Mouse (Mus musculus) myocyte (in vitro differentiated cells): ENCODE results near the gene Tmem151b. TPM values are rescaled to one million over a fixed set of nuclear protein-coding genes. Genes with fewer than 3 reads are reported as not detected.

Experiments used
- H3K27me3 ChIP-seq: one replicate; pipeline ENCODE4 v1.6.1; 2011; ENCODE audit not compliant: control insufficient read depth, insufficient read depth, insufficient read length
- H3K36me3 ChIP-seq: one replicate; pipeline ENCODE4 v1.6.1; 2011; ENCODE audit not compliant: control insufficient read depth, insufficient read depth
- H3K4me2 ChIP-seq: one replicate; pipeline ENCODE4 v1.6.1; 2011; ENCODE audit warnings: low read depth, control low read depth
- H3K4me3 ChIP-seq: one replicate; pipeline ENCODE4 v1.5.1; 2011; ENCODE audit warnings: mild to moderate bottlenecking, control low read depth, moderate library complexity
- H3K79me2 ChIP-seq: one replicate; pipeline ENCODE4 v1.6.1; 2011; ENCODE audit not compliant: control insufficient read depth, insufficient read depth
- H3ac ChIP-seq: one replicate; pipeline ENCODE4 v1.6.1; 2011; ENCODE audit not compliant: control insufficient read depth, insufficient read length
- CEBPB ChIP-seq: IDR thresholded peaks from 2 replicates; pipeline ENCODE4 v1.6.1; 2011; ENCODE audit warnings: mild to moderate bottlenecking, moderate library complexity; ENCODE audit not compliant: poor library complexity, insufficient read depth, severe bottlenecking
- E2F4 ChIP-seq: IDR thresholded peaks from one replicate; pipeline ENCODE4 v1.6.1; 2011; ENCODE audit warnings: mild to moderate bottlenecking, control low read depth, moderate library complexity; ENCODE audit not compliant: insufficient read depth
- MAX ChIP-seq: IDR thresholded peaks from one replicate; pipeline ENCODE4 v1.6.1; 2011; ENCODE audit warnings: low read depth, mild to moderate bottlenecking, control low read depth
- MYOD1 ChIP-seq, 3 experiments: IDR thresholded peaks; one replicate each; pipeline ENCODE4 v1.6.1; 2011; ENCODE audit warnings: control low read depth in 2 of 3, low read depth in 2 of 3, mild to moderate bottlenecking in 2 of 3, moderate library complexity in 1 of 3; ENCODE audit not compliant: insufficient read length in 2 of 3, control insufficient read depth in 1 of 3
- MYOG ChIP-seq, 3 experiments: IDR thresholded peaks; one replicate each; pipeline ENCODE4 v1.6.1; 2011; ENCODE audit warnings: control low read depth in 2 of 3, low read depth in 2 of 3, mild to moderate bottlenecking in 2 of 3; ENCODE audit not compliant: insufficient read length in 2 of 3, control insufficient read depth in 1 of 3, insufficient read depth in 1 of 3
- POLR2A ChIP-seq: IDR thresholded peaks from one replicate; pipeline ENCODE4 v1.6.1; 2011; ENCODE audit warnings: low read depth, mild to moderate bottlenecking, control low read depth, moderate library complexity; ENCODE audit not compliant: insufficient read length
- POLR2AphosphoS2 ChIP-seq: IDR thresholded peaks from one replicate; pipeline ENCODE4 v1.6.1; 2011; ENCODE audit warnings: low read depth, control low read depth; ENCODE audit not compliant: insufficient read length
- REST ChIP-seq: IDR thresholded peaks from one replicate; pipeline ENCODE4 v1.6.1; 2011; ENCODE audit warnings: mild to moderate bottlenecking, control low read depth, moderate library complexity; ENCODE audit not compliant: insufficient read depth, insufficient read length
- SRF ChIP-seq: IDR thresholded peaks from one replicate; pipeline ENCODE4 v1.6.1; 2011; ENCODE audit warnings: low read depth; ENCODE audit not compliant: control insufficient read depth, insufficient read length
- TCF12 ChIP-seq: IDR thresholded peaks from one replicate; pipeline ENCODE4 v1.6.1; 2011; ENCODE audit warnings: mild to moderate bottlenecking, control low read depth; ENCODE audit not compliant: poor library complexity, insufficient read depth, severe bottlenecking
- TCF3 ChIP-seq: IDR thresholded peaks from one replicate; pipeline ENCODE4 v1.6.1; 2011; ENCODE audit warnings: low read depth, control low read depth; ENCODE audit not compliant: insufficient read length
- USF1 ChIP-seq: IDR thresholded peaks from one replicate; pipeline ENCODE4 v1.6.1; 2011; ENCODE audit warnings: low read depth, mild to moderate bottlenecking, control low read depth, moderate library complexity
- polyA plus RNA-seq: library from polyadenylated mRNA; unstranded; fragments of >200 nt; fragmentation: generic; extraction: Trizol; gene quantifications from one replicate; pipeline ENCODE4 v1.2.1, GENCODE M21; 2012; ENCODE audit warnings: missing spikeins

Gene Tmem151b
- polyA plus RNA-seq, 1 experiment: 0.30 TPM

GRCm38 (mm10) chr17:45511757-45512156, 37.7 kb downstream of the Tmem151b start:
- no peak overlapping the region for H3K4me2 ChIP-seq
- no peak overlapping the region for H3K4me3 ChIP-seq
- TF ChIP-seq E2F4: no peak
- no peak for TF ChIP-seq TCF12
- no peak for TF ChIP-seq SRF
- TF ChIP-seq MYOG (IDR thresholded peaks at IDR 0.05; ENCODE audit: control insufficient read depth in 1 of 3, insufficient read depth in 1 of 3, insufficient read length in 2 of 3, low read depth in 2 of 3): no peak
- TF ChIP-seq POLR2A: no peak
- H3K36me3 ChIP-seq: peaks cover 3% of the 10 kb centered on the region
- no peak overlapping the region for H3ac ChIP-seq
- no peaks in the 10 kb centered on the region for H3K79me2 ChIP-seq
- no peaks in the 10 kb centered on the region for H3K27me3 ChIP-seq

- no peak for TF ChIP-seq TCF3
- TF ChIP-seq POLR2AphosphoS2: no peak
- TF ChIP-seq MAX: no peak
- TF ChIP-seq TCF12: no peak
- TF ChIP-seq MYOG (IDR thresholded peaks at IDR 0.05; ENCODE audit: control insufficient read depth in 1 of 3, insufficient read depth in 1 of 3, insufficient read length in 2 of 3, low read depth in 2 of 3): no peak
- no peak for TF ChIP-seq SRF
- no peak for TF ChIP-seq MYOD1 (IDR thresholded peaks at IDR 0.05; ENCODE audit: control insufficient read depth in 1 of 3, insufficient read length in 2 of 3, low read depth in 2 of 3)
- TF ChIP-seq CEBPB: no peak
- no peak for TF ChIP-seq E2F4
- TF ChIP-seq USF1: no peak
- no peak for TF ChIP-seq POLR2A
- TF ChIP-seq REST: no peak
Observed at GRCm38 (mm10) chr17:45510871-45511270, 38.6 kb downstream of the Tmem151b start.

GRCm38 (mm10) chr17:45506700-45507189, 42.7 kb downstream of the Tmem151b start, which contains the start of gene Aars2:
Aars2 (plus strand) TSS chr17:45506841.
- Histone ChIP-seq H3K36me3 (peaks cover 3% of the 10 kb centered on the region), H3K4me3 (peak within 1 kb of the TSS; percentile 22), H3K27me3 (no peaks in the 10 kb centered on the region), H3ac (peak within 1 kb of the TSS; percentile 78), H3K79me2 (no peaks in the 10 kb centered on the region), H3K4me2 (peak within 1 kb of the TSS; percentile 71)
- TF ChIP-seq MAX (no peak), POLR2AphosphoS2 (peak; percentile 24), POLR2A (peak; percentile 72)

More at GRCm38 (mm10) chr17:45510871-45511270, 38.6 kb downstream of the Tmem151b start:
- Histone ChIP-seq H3K36me3 (peaks cover 3% of the 10 kb centered on the region), H3K4me2 (no peak overlapping the region), H3ac (no peak overlapping the region), H3K27me3 (no peaks in the 10 kb centered on the region), H3K79me2 (no peaks in the 10 kb centered on the region), H3K4me3 (no peak overlapping the region)

GRCm38 (mm10) chr17:45505941-45506465, 43.5 kb downstream of the Tmem151b start:
- H3K27me3 ChIP-seq: no peaks in the 10 kb centered on the region
- H3ac ChIP-seq: peak overlapping the region; percentile 78
- H3K36me3 ChIP-seq: peaks cover 3% of the 10 kb centered on the region
- TF ChIP-seq MAX (no peak), POLR2AphosphoS2 (no peak), CEBPB (no peak), SRF (no peak), TCF12 (no peak), POLR2A (no peak), TCF3 (no peak), E2F4 (no peak), MYOG (IDR thresholded peaks at IDR 0.05; ENCODE audit: control insufficient read depth in 1 of 3, insufficient read depth in 1 of 3, insufficient read length in 2 of 3, low read depth in 2 of 3) (no peak), USF1 (no peak), REST (no peak), MYOD1 (IDR thresholded peaks at IDR 0.05; ENCODE audit: control insufficient read depth in 1 of 3, insufficient read length in 2 of 3, low read depth in 2 of 3) (no peak)
- H3K79me2 ChIP-seq: no peaks in the 10 kb centered on the region
- peak overlapping the region; percentile 22 for H3K4me3 ChIP-seq
- no peak overlapping the region for H3K4me2 ChIP-seq

GRCm38 (mm10) chr17:45503301-45503973, 46.0 kb downstream of the Tmem151b start:
- Histone ChIP-seq H3K4me2 (no peak overlapping the region), H3K36me3 (no peaks in the 10 kb centered on the region), H3ac (no peak overlapping the region), H3K27me3 (peaks cover 4% of the 10 kb centered on the region), H3K79me2 (no peaks in the 10 kb centered on the region), H3K4me3 (no peak overlapping the region)
- TF ChIP-seq MYOG (IDR thresholded peaks at IDR 0.05; ENCODE audit: control insufficient read depth in 1 of 3, insufficient read depth in 1 of 3, insufficient read length in 2 of 3, low read depth in 2 of 3) (no peak), REST (no peak), MYOD1 (IDR thresholded peaks at IDR 0.05; ENCODE audit: control insufficient read depth in 1 of 3, insufficient read length in 2 of 3, low read depth in 2 of 3) (no peak), POLR2A (no peak), TCF3 (no peak), USF1 (no peak), POLR2AphosphoS2 (no peak), SRF (no peak), MAX (no peak), CEBPB (no peak), TCF12 (no peak), E2F4 (no peak)
